Mouse (Mus musculus) limb, embryonic 11.5 days (tissue): ENCODE measurements around the gene Sirpb1c. TPM values are rescaled to one million over a fixed set of nuclear protein-coding genes. Genes with fewer than 3 reads are reported as not detected.
"Not testable (repeated sequence)": the region's sequence is repeated elsewhere in the genome, so short reads cannot be mapped to it uniquely, and the experiment has no call there.

ENCODE experiments used
- ATAC-seq: fragments of 200-750 bp; cut with Nextera tagmentation; 2 replicates; pipeline ENCODE4 v1.8.0; 2017; ENCODE audit warnings: low read depth; ENCODE audit not compliant: insufficient number of reproducible peaks, low FRiP score, low TSS enrichment
- DNase-seq: peaks from one replicate; pipeline ENCODE4 v3.0.0-alpha.2; 2015; ENCODE audit warnings: low spot score
- H3K27ac ChIP-seq: fragments of 300-500 bp; sonication (generic); replicated peaks from 2 replicates; pipeline ENCODE4 v1.5.1; 2014; ENCODE audit warnings: low read depth, mild to moderate bottlenecking, low read length
- H3K27me3 ChIP-seq: fragments of 300-500 bp; sonication (generic); 2 replicates; pipeline ENCODE4 v1.6.1; 2014; ENCODE audit warnings: mild to moderate bottlenecking, low read length, mixed read lengths; ENCODE audit not compliant: control insufficient read depth, insufficient read depth
- H3K36me3 ChIP-seq: fragments of 300-500 bp; sonication (generic); 2 replicates; pipeline ENCODE4 v1.6.1; 2014; ENCODE audit warnings: mild to moderate bottlenecking, low read length, moderate library complexity, mixed read lengths; ENCODE audit not compliant: control insufficient read depth, insufficient read depth
- H3K4me1 ChIP-seq: fragments of 300-500 bp; sonication (generic); 2 replicates; pipeline ENCODE4 v1.6.1; 2014; ENCODE audit warnings: low read length, mixed read lengths; ENCODE audit not compliant: control insufficient read depth, insufficient read depth
- H3K4me2 ChIP-seq: fragments of 300-500 bp; sonication (generic); 2 replicates; pipeline ENCODE4 v1.6.1; 2014; ENCODE audit warnings: low read depth, mild to moderate bottlenecking, moderate library complexity; ENCODE audit not compliant: severe bottlenecking
- H3K4me3 ChIP-seq: fragments of 300-500 bp; sonication (generic); 2 replicates; pipeline ENCODE4 v1.5.1; 2014; ENCODE audit warnings: low read depth, low read length
- H3K9ac ChIP-seq: fragments of 300-500 bp; sonication (generic); 2 replicates; pipeline ENCODE4 v1.6.1; 2014; ENCODE audit warnings: mild to moderate bottlenecking, low read length
- H3K9me3 ChIP-seq: fragments of 300-500 bp; sonication (generic); 2 replicates; pipeline ENCODE4 v1.6.1; 2016; ENCODE audit warnings: low read length; ENCODE audit not compliant: control insufficient read depth
- WGBS: fragments of 180-500 bp; shearing (Covaris S2); extraction: QIAGEN DNeasy Blood & Tissue Kit; methylation state at CpG from one replicate; pipeline ENCODE4 v1.1.7; 2014; 5-methylcytosine and 5-hydroxymethylcytosine counted together
- polyA plus RNA-seq: library from polyadenylated mRNA; unstranded; fragments of >200 nt; fragmentation: Nextera tagmentation; extraction: Ambion mirVana; gene quantifications from 2 replicates; pipeline ENCODE4 v1.2.1, GENCODE M21; 2014

The Sirpb1c gene
- polyA plus RNA-seq = not detected in 2 replicates

DNA sequence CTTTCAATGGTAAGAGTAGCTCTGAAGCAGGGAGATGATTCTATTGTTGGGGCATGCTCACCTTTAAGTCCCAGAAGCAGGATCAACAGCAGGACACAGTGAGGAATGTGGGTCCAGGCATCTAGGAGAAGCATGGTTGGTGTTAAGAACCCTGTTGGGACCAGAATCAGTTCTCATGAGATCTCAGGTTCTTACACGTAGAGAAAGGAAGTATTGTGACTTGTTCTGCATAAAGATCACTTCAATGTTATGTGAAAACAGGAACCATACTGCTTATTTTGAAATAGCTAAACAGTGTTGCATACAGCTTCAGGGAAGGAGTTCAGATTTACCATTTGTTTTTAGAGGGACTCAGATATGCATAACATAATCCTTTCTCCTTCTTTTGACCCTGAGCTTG is at the start of gene Sirpb1c:
Sirpb1c (minus strand) TSS at position 249 of the 400 bp plus-strand sequence.
- not testable (repeated sequence) for H3K36me3 ChIP-seq, H3K27me3 ChIP-seq, H3K27ac ChIP-seq, H3K9me3 ChIP-seq, DNase-seq, H3K4me3 ChIP-seq, H3K9ac ChIP-seq, H3K4me1 ChIP-seq, H3K4me2 ChIP-seq, ATAC-seq
- no CpG with 5 or more reads among the region's 1 CpGs for WGBS

DNA sequence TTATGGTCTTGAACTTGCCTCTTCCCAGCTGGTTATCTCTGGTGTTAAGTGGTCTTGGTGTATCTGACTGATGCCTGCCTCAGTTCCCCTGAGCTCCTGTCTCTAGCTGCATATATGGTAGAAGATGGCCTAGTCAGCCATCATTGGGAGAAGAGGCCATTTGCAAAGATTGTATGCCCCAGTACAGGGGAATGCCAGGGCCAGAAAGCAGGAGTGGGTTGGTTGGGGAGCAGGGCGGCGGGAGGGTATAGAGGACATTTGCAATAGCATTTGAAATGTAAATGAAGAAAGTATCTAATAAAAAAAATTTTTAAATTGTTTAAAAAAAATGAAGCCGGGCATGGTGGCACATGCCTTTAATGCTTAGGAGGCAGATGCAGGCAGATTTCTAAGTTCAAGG is 38.1 kb upstream of the Sirpb1c start:
- no peak for ATAC-seq
- DNase-seq = no peak
- Histone ChIP-seq H3K36me3 (no peaks in the 10 kb centered on the region), H3K4me3 (no peak overlapping the region), H3K9ac (no peak overlapping the region), H3K9me3 (no peaks in the 10 kb centered on the region), H3K4me1 (no peaks in the 10 kb centered on the region), H3K27ac (no peak overlapping the region), H3K27me3 (no peaks in the 10 kb centered on the region), H3K4me2 (no peak overlapping the region)
- WGBS = 81% methylated on average over 3 of the region's 3 CpGs

DNA sequence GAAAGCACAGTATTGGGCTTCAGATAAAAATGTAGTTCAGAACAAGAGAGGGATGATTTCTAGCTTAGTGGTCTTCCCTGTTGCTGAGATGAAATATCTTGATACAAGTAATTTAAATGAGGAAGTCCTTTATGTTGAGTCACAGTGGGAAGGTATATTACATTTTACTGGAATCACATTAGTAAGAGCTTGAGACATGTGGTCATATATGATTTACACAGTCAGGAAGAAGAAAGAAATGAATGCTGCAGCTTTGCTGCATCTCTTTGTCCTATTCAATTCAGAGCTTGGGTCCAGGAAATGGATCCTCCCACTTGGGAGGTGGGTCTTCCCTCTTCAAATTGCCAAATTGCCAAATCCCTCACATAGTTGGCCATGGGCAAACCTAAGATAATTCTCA is 7.4 kb upstream of the Sirpb1c start:
- ATAC-seq, H3K9ac ChIP-seq, H3K4me2 ChIP-seq, H3K4me3 ChIP-seq, H3K9me3 ChIP-seq, H3K27me3 ChIP-seq, H3K36me3 ChIP-seq, H3K4me1 ChIP-seq, H3K27ac ChIP-seq, DNase-seq: not testable (repeated sequence)

DNA sequence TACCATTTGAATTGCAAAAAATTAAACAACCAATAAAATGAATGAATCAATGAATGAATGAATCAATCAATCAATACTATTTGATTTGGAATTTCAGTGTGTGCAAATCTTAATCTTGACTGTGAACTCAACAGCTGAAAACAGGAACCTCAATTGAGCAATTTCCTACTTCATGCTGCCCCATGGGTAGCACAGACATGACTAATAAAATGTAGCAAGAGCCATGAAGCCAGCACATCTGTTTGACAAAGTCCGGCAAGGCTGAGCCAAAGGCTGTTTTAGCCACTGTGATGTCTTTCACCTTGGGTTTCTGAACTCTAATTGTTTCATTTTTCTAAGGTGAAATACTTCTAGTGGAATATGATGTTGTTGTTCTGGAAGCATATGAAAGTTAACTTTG is 1.6 kb upstream of the Sirpb1c start:
- Histone ChIP-seq H3K4me3 (no peak overlapping the region), H3K27me3 (no peaks in the 10 kb centered on the region), H3K9ac (no peak overlapping the region), H3K27ac (no peak overlapping the region), H3K36me3 (no peaks in the 10 kb centered on the region), H3K4me1 (no peaks in the 10 kb centered on the region), H3K4me2 (no peak overlapping the region), H3K9me3 (0 out of 2 replicates have a peak, but pooled peaks cover 2% of the 10 kb centered on the region)
- DNase-seq = no peak
- 91% methylated on average over 1 of the region's 1 CpGs for WGBS
- ATAC-seq = no peak

DNA sequence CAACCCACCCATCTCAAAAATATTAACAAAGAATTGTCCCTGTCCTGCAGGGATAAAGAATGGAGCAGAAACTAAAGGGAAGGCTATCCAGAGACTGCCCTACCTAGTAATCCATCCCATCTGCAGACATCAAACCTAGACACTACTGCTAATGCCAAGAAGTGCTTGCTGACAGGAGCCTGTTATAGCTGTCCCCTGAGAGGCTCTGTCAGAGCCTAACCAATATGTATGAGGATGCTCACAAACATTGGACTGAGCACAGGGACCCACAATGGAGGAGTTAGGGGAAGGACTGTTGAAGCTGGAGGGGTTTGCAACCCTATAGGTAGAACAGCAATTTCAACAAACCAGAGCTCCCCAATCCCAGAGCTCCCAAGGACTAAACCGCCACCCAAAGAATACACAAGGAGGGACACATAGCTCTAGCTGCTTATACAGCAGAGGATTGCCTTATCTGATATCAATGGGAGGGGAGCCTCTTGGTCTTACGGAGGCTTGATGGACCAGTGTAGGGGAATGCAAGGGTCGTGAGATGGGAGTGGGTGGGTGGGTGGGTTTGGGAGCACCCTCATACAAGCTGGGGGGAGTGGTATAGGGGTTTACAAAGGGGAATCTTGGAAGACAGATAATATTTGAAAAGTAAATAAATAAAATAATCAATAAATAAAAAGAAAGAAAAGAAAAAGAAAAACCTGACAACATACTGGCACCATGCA is 838 bp downstream of the Sirpb1c start:
- Histone ChIP-seq H3K9ac (no peak overlapping the region), H3K4me3 (no peak overlapping the region), H3K27ac (no peak overlapping the region), H3K4me1 (no peaks in the 10 kb centered on the region), H3K9me3 (0 out of 2 replicates have a peak, but pooled peaks cover 2% of the 10 kb centered on the region), H3K36me3 (no peaks in the 10 kb centered on the region), H3K4me2 (no peak overlapping the region), H3K27me3 (no peaks in the 10 kb centered on the region)
- ATAC-seq = no peak
- WGBS = 84% methylated on average over 3 of the region's 3 CpGs
- DNase-seq = no peak

GRCm38 (mm10) chr3:15773642-15774041 is 74.7 kb downstream of the Sirpb1c start:
- H3K9ac ChIP-seq, H3K4me1 ChIP-seq, ATAC-seq, H3K4me3 ChIP-seq, DNase-seq, H3K36me3 ChIP-seq, H3K27ac ChIP-seq, H3K27me3 ChIP-seq, H3K9me3 ChIP-seq, H3K4me2 ChIP-seq: not testable (repeated sequence)
- WGBS = 64% methylated on average over 2 of the region's 2 CpGs

Other genes starting within 250 kb of the Sirpb1c start
- gene Gm5150, start 157.9 kb upstream of the Sirpb1c start, polyA plus RNA-seq = not detected in 2 replicates